In the genomic region with DNA sequence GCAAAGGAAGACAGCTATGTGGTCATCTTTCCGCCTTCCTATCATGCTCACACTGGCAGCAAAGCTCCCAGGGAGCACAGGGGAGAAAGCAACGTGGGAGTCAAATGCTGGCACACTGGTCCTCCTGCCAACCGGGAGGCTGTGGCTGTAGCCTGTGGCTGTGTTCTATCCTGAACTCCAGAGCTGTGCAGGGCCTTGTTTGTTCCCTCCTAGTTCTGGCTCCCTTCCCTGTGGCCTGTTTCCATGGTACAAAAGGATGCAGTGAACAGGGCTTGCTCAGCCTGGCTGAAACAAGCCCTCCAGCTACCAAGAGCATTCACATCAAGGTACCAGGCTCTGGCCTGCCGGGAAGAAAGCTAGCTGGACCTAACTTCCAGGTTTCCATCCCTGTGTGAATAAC, we compare ENCODE assay signal across 8 mouse cellular contexts. TPM values are rescaled to one million over a fixed set of nuclear protein-coding genes. Genes with fewer than 3 reads are reported as not detected.
DNase-seq lines count a peak whose midpoint lies in the region; ATAC-seq lines count a peak whose summit lies in the region.

No protein-coding gene starts in this region.

- no peak for DNase-seq in midbrain, embryonic 11.5 days (ENCODE audit: low spot score, missing footprints)
- DNase-seq in layer of hippocampus, postnatal 36 days, result peak; percentile 83 to 84
- peak; percentile 85 for DNase-seq in telencephalon, adult 2 months (ENCODE audit: low read depth, low spot score)
- DNase-seq in thymus, postnatal 0 days (ENCODE audit: low spot score), result no peak
- DNase-seq in lung, postnatal 36 days, result no peak
- DNase-seq in ovary, postnatal 36 days (ENCODE audit: low spot score), result no peak

- H3K27ac ChIP-seq in midbrain, embryonic 12.5 days (replicated peaks), result peak overlapping the region; percentile 11; the same call in 1 of the 2 replicates
- no peak overlapping the region for H3K27ac ChIP-seq in midbrain, embryonic 11.5 days (ENCODE audit: low read depth, low read length)
- H3K27ac ChIP-seq in embryonic facial prominence, embryonic 15.5 days (replicated peaks), result no peak overlapping the region

- no peaks in the 10 kb centered on the region for H3K27me3 ChIP-seq in midbrain, embryonic 12.5 days
- no peaks in the 10 kb centered on the region for H3K27me3 ChIP-seq in midbrain, embryonic 11.5 days (ENCODE audit: control insufficient read depth, insufficient read depth, low read length)
- no peaks in the 10 kb centered on the region for H3K27me3 ChIP-seq in embryonic facial prominence, embryonic 15.5 days

- no peak overlapping the region for H3K4me2 ChIP-seq in midbrain, embryonic 12.5 days (replicated peaks)
- no peak overlapping the region for H3K4me2 ChIP-seq in midbrain, embryonic 11.5 days
- no peak overlapping the region for H3K4me2 ChIP-seq in embryonic facial prominence, embryonic 15.5 days (replicated peaks)

- peaks cover 38% of the 10 kb centered on the region for H3K36me3 ChIP-seq in midbrain, embryonic 12.5 days
- peaks cover 12% of the 10 kb centered on the region for H3K36me3 ChIP-seq in midbrain, embryonic 11.5 days (ENCODE audit: control insufficient read depth, insufficient read depth, low read length)
- peaks cover 46% of the 10 kb centered on the region; the same call in 1 of the 2 replicates for H3K36me3 ChIP-seq in embryonic facial prominence, embryonic 15.5 days

- peaks cover 7% of the 10 kb centered on the region; the same call in 1 of the 2 replicates for H3K4me1 ChIP-seq in midbrain, embryonic 12.5 days
- peaks cover 5% of the 10 kb centered on the region; the same call in 1 of the 2 replicates for H3K4me1 ChIP-seq in midbrain, embryonic 11.5 days (ENCODE audit: control insufficient read depth, insufficient read depth, low read length)
- no peaks in the 10 kb centered on the region for H3K4me1 ChIP-seq in embryonic facial prominence, embryonic 15.5 days

- H3K9me3 ChIP-seq in midbrain, embryonic 12.5 days, result no peaks in the 10 kb centered on the region
- H3K9me3 ChIP-seq in midbrain, embryonic 11.5 days (ENCODE audit: control insufficient read depth, low read length), result no peaks in the 10 kb centered on the region
- no peaks in the 10 kb centered on the region for H3K9me3 ChIP-seq in embryonic facial prominence, embryonic 15.5 days (replicated peaks)

- 70% methylated on average over 4 of the region's 4 CpGs for WGBS in midbrain, embryonic 12.5 days
- WGBS in midbrain, embryonic 11.5 days, result 81% methylated on average over 4 of the region's 4 CpGs
- WGBS in embryonic facial prominence, embryonic 15.5 days, result 63% methylated on average over 4 of the region's 4 CpGs

- ATAC-seq in midbrain, embryonic 12.5 days (ENCODE audit: low FRiP score, low read depth), result no peak
- no peak for ATAC-seq in midbrain, embryonic 11.5 days (ENCODE audit: low FRiP score)
- ATAC-seq in embryonic facial prominence, embryonic 15.5 days (ENCODE audit: insufficient number of reproducible peaks, low FRiP score, low TSS enrichment, low read depth), result peak; percentile 17; the same call in 1 of the 2 replicates

- no peak overlapping the region for H3K4me3 ChIP-seq in midbrain, embryonic 12.5 days
- H3K4me3 ChIP-seq in midbrain, embryonic 11.5 days (ENCODE audit: low read depth, low read length), result no peak overlapping the region
- no peak overlapping the region for H3K4me3 ChIP-seq in embryonic facial prominence, embryonic 15.5 days (replicated peaks)

- no peak overlapping the region for H3K9ac ChIP-seq in midbrain, embryonic 12.5 days (replicated peaks)
- no peak overlapping the region for H3K9ac ChIP-seq in midbrain, embryonic 11.5 days (ENCODE audit: low read length)
- H3K9ac ChIP-seq in embryonic facial prominence, embryonic 15.5 days, result no peak overlapping the region

RNA-seq across cellular contexts. Expression of gene Fan1, which starts 22.8 kb away (rescaled TPM):
- polyA plus RNA-seq in midbrain, embryonic 12.5 days (2016; fragmentation: Nextera tagmentation; extraction: Ambion mirVana), result 9.8 and 10.0 TPM in 2 replicates
- polyA plus RNA-seq in midbrain, embryonic 11.5 days (2014; fragmentation: Nextera tagmentation; extraction: Ambion mirVana), result 5.8 and 6.8 TPM in 2 replicates
- 6.7 and 8.1 TPM in 2 replicates for polyA plus RNA-seq in embryonic facial prominence, embryonic 15.5 days (2015; fragmentation: Nextera tagmentation; extraction: Ambion mirVana)
- total RNA-seq in layer of hippocampus, postnatal 36 days (2021), result 10 to 100 TPM; 12.2 to 13.1 TPM
- 3.7 and 5.9 TPM in 2 replicates for polyA plus RNA-seq in thymus, postnatal 0 days (2015; fragmentation: Nextera tagmentation; extraction: Ambion mirVana)

RNA-seq across cellular contexts. Expression of gene Mphosph10, which starts 41.0 kb away (rescaled TPM):
- polyA plus RNA-seq in midbrain, embryonic 12.5 days (2016; fragmentation: Nextera tagmentation; extraction: Ambion mirVana), result 42.2 and 43.0 TPM in 2 replicates
- polyA plus RNA-seq in midbrain, embryonic 11.5 days (2014; fragmentation: Nextera tagmentation; extraction: Ambion mirVana), result 57.2 and 61.0 TPM in 2 replicates
- 39.2 and 41.1 TPM in 2 replicates for polyA plus RNA-seq in embryonic facial prominence, embryonic 15.5 days (2015; fragmentation: Nextera tagmentation; extraction: Ambion mirVana)
- 10 to 100 TPM; 23.9 TPM for total RNA-seq in layer of hippocampus, postnatal 36 days (2021)
- 46.5 and 49.1 TPM in 2 replicates for polyA plus RNA-seq in thymus, postnatal 0 days (2015; fragmentation: Nextera tagmentation; extraction: Ambion mirVana)

RNA-seq across cellular contexts. Expression of gene Mcee, which starts 41.3 kb away (rescaled TPM):
- polyA plus RNA-seq in midbrain, embryonic 12.5 days (2016; fragmentation: Nextera tagmentation; extraction: Ambion mirVana), result 34.6 and 34.9 TPM in 2 replicates
- polyA plus RNA-seq in midbrain, embryonic 11.5 days (2014; fragmentation: Nextera tagmentation; extraction: Ambion mirVana), result 43.2 and 45.6 TPM in 2 replicates
- 73.4 and 76.2 TPM in 2 replicates for polyA plus RNA-seq in embryonic facial prominence, embryonic 15.5 days (2015; fragmentation: Nextera tagmentation; extraction: Ambion mirVana)
- 10 to 100 TPM; 45.1 to 51.9 TPM for total RNA-seq in layer of hippocampus, postnatal 36 days (2021)
- polyA plus RNA-seq in thymus, postnatal 0 days (2015; fragmentation: Nextera tagmentation; extraction: Ambion mirVana), result 55.6 and 58.3 TPM in 2 replicates

Comparison
In these comparisons a context has a peak if more than half of its experiments do, and no peak if none do; other contexts are left out.
1. DNase-seq: peak in layer of hippocampus, postnatal 36 days (2 of 2) and telencephalon, adult 2 months (single experiment); none in midbrain, embryonic 11.5 days (single experiment), thymus, postnatal 0 days (single experiment), lung, postnatal 36 days (single experiment) and ovary, postnatal 36 days (single experiment).